Mouse (Mus musculus) E14TG2a.4 (cell line): ENCODE measurements around the gene Cox11.

Source experiments
- CTCF ChIP-seq: conservative IDR thresholded peaks from 2 replicates; pipeline ENCODE4 v1.5.1; 2014; ENCODE audit warnings: low read length
- NANOG ChIP-seq: IDR thresholded peaks from 2 replicates; pipeline ENCODE4 v1.6.1; 2014; ENCODE audit warnings: borderline replicate concordance, low read length, mixed read lengths
- POU5F1 ChIP-seq: IDR thresholded peaks from 2 replicates; pipeline ENCODE4 v1.6.1; 2014; ENCODE audit warnings: low read length, borderline replicate concordance

- no peak for TF ChIP-seq CTCF
- no peak for TF ChIP-seq NANOG
- TF ChIP-seq POU5F1: no peak
These were observed 25.1 kb downstream of the Cox11 start for GRCm38 (mm10) chr11:90663052-90663451.
